Mouse (Mus musculus) neural tube, embryonic 11.5 days (tissue): ENCODE data around the gene Arl14ep. TPM values are rescaled to one million over a fixed set of nuclear protein-coding genes. Genes with fewer than 3 reads are reported as not detected.

Experiments
- ATAC-seq: fragments of 200-750 bp; cut with Nextera tagmentation; 2 replicates; pipeline ENCODE4 v1.8.0; 2017; ENCODE audit warnings: moderate number of reproducible peaks, mild to moderate bottlenecking, moderate TSS enrichment, moderate library complexity; ENCODE audit not compliant: insufficient read depth, low FRiP score, low TSS enrichment
- DNase-seq: peaks from one replicate; pipeline ENCODE4 v3.0.0-alpha.2; 2015; ENCODE audit warnings: low spot score
- H3K27ac ChIP-seq: fragments of 300-500 bp; sonication (generic); 2 replicates; pipeline ENCODE4 v1.5.1; 2014; ENCODE audit warnings: low read depth, mild to moderate bottlenecking, low read length
- H3K27me3 ChIP-seq: fragments of 300-500 bp; sonication (generic); 2 replicates; pipeline ENCODE4 v1.6.1; 2014; ENCODE audit warnings: mild to moderate bottlenecking, low read length, mixed read lengths; ENCODE audit not compliant: control insufficient read depth, insufficient read depth
- H3K36me3 ChIP-seq: fragments of 300-500 bp; sonication (generic); 2 replicates; pipeline ENCODE4 v1.6.1; 2014; ENCODE audit warnings: mild to moderate bottlenecking, low read length, moderate library complexity, mixed read lengths; ENCODE audit not compliant: control insufficient read depth, insufficient read depth
- H3K4me1 ChIP-seq: fragments of 300-500 bp; sonication (generic); 2 replicates; pipeline ENCODE4 v1.6.1; 2014; ENCODE audit warnings: low read length, mixed read lengths; ENCODE audit not compliant: control insufficient read depth, insufficient read depth
- H3K4me2 ChIP-seq: fragments of 300-500 bp; sonication (generic); 2 replicates; pipeline ENCODE4 v1.6.1; 2014; ENCODE audit warnings: low read depth, mild to moderate bottlenecking, moderate library complexity
- H3K4me3 ChIP-seq: fragments of 300-500 bp; sonication (generic); 2 replicates; pipeline ENCODE4 v1.5.1; 2014; ENCODE audit warnings: low read depth, low read length
- H3K9ac ChIP-seq: fragments of 300-500 bp; sonication (generic); 2 replicates; pipeline ENCODE4 v1.6.1; 2014; ENCODE audit warnings: mild to moderate bottlenecking, low read length
- H3K9me3 ChIP-seq: fragments of 300-500 bp; sonication (generic); 2 replicates; pipeline ENCODE4 v1.6.1; 2016; ENCODE audit warnings: low read length; ENCODE audit not compliant: control insufficient read depth
- WGBS: fragments of 180-500 bp; shearing (Covaris S2); extraction: QIAGEN DNeasy Blood & Tissue Kit; methylation state at CpG from one replicate; pipeline ENCODE4 v1.1.7; 2014; 5-methylcytosine and 5-hydroxymethylcytosine counted together
- polyA plus RNA-seq: library from polyadenylated mRNA; unstranded; fragments of >200 nt; fragmentation: Nextera tagmentation; extraction: Ambion mirVana; gene quantifications from 2 replicates; pipeline ENCODE4 v1.2.1, GENCODE M21; 2014

The Arl14ep gene
- polyA plus RNA-seq, 1 experiment from 2014 or later: 53.8 TPM

- Histone ChIP-seq H3K4me1 (no peaks in the 10 kb centered on the region), H3K27ac (no peak overlapping the region), H3K4me3 (no peak overlapping the region), H3K9me3 (no peaks in the 10 kb centered on the region), H3K4me2 (no peak overlapping the region), H3K27me3 (no peaks in the 10 kb centered on the region), H3K9ac (no peak overlapping the region), H3K36me3 (no peaks in the 10 kb centered on the region)
- DNase-seq: no peak
- ATAC-seq: no peak
- WGBS: 98% methylated on average over 2 of the region's 2 CpGs
Observed at GRCm38 (mm10) chr2:106984945-106985344, 10.7 kb upstream of the Arl14ep start.

GRCm38 (mm10) chr2:106982503-106982902, 8.3 kb upstream of the Arl14ep start:
- H3K27me3 ChIP-seq: no peaks in the 10 kb centered on the region
- no peak overlapping the region for H3K4me2 ChIP-seq
- DNase-seq: no peak
- H3K36me3 ChIP-seq: no peaks in the 10 kb centered on the region
- no peak overlapping the region for H3K27ac ChIP-seq
- ATAC-seq: no peak
- H3K4me1 ChIP-seq: no peaks in the 10 kb centered on the region
- 65% methylated on average over 6 of the region's 6 CpGs for WGBS
- no peaks in the 10 kb centered on the region for H3K9me3 ChIP-seq
- H3K9ac ChIP-seq: no peak overlapping the region
- H3K4me3 ChIP-seq: no peak overlapping the region

- H3K27ac ChIP-seq: no peak overlapping the region
- no peaks in the 10 kb centered on the region for H3K9me3 ChIP-seq
- ATAC-seq: no peak
- DNase-seq: no peak
- WGBS: 87% methylated on average over 3 of the region's 3 CpGs
- H3K4me2 ChIP-seq: no peak overlapping the region
- no peaks in the 10 kb centered on the region for H3K27me3 ChIP-seq
- H3K4me3 ChIP-seq: no peak overlapping the region
- no peaks in the 10 kb centered on the region for H3K36me3 ChIP-seq
- peaks cover 4% of the 10 kb centered on the region; the same call in 1 of the 2 replicates for H3K4me1 ChIP-seq
- no peak overlapping the region for H3K9ac ChIP-seq
Observed at GRCm38 (mm10) chr2:106976472-106976871, 2.2 kb upstream of the Arl14ep start.

GRCm38 (mm10) chr2:106973332-106973958, 779 bp downstream of the Arl14ep start:
- Histone ChIP-seq H3K4me3 (peak overlapping the region; percentile 85), H3K4me1 (peaks cover 4% of the 10 kb centered on the region; the same call in 1 of the 2 replicates), H3K27me3 (no peaks in the 10 kb centered on the region), H3K9me3 (no peaks in the 10 kb centered on the region), H3K27ac (no peak overlapping the region), H3K36me3 (no peaks in the 10 kb centered on the region), H3K9ac (peak overlapping the region; percentile 96), H3K4me2 (peak overlapping the region; percentile 58)
- DNase-seq (no peak), ATAC-seq (0 out of 2 replicates have a peak, but pooled peaks have one; percentile 8)
- WGBS: 67% methylated on average over 17 of the region's 17 CpGs

- peaks cover 2% of the 10 kb centered on the region; the same call in 1 of the 2 replicates for H3K36me3 ChIP-seq
- no peak overlapping the region for H3K27ac ChIP-seq
- peaks cover 4% of the 10 kb centered on the region; the same call in 1 of the 2 replicates for H3K4me1 ChIP-seq
- DNase-seq (no peak), ATAC-seq (no peak)
- WGBS: 96% methylated on average over 6 of the region's 6 CpGs
- H3K4me3 ChIP-seq: no peak overlapping the region
- no peaks in the 10 kb centered on the region for H3K27me3 ChIP-seq
- H3K9me3 ChIP-seq: no peaks in the 10 kb centered on the region
- no peak overlapping the region for H3K4me2 ChIP-seq
- no peak overlapping the region for H3K9ac ChIP-seq
Observed at GRCm38 (mm10) chr2:106972851-106973250, 1.4 kb downstream of the Arl14ep start.

GRCm38 (mm10) chr2:106970971-106971370, 3.3 kb downstream of the Arl14ep start:
- H3K4me3 ChIP-seq: no peak overlapping the region
- DNase-seq: no peak
- H3K4me1 ChIP-seq: peaks cover 4% of the 10 kb centered on the region; the same call in 1 of the 2 replicates
- no peaks in the 10 kb centered on the region for H3K27me3 ChIP-seq
- H3K36me3 ChIP-seq: peaks cover 2% of the 10 kb centered on the region; the same call in 1 of the 2 replicates
- H3K9me3 ChIP-seq: no peaks in the 10 kb centered on the region
- ATAC-seq: no peak
- H3K27ac ChIP-seq: no peak overlapping the region
- 94% methylated on average over 12 of the region's 12 CpGs for WGBS
- no peak overlapping the region for H3K4me2 ChIP-seq
- no peak overlapping the region for H3K9ac ChIP-seq

- Histone ChIP-seq H3K4me1 (peaks cover under 1% of the 10 kb centered on the region; the same call in 1 of the 2 replicates), H3K4me3 (no peak overlapping the region), H3K9ac (no peak overlapping the region), H3K27ac (no peak overlapping the region), H3K4me2 (no peak overlapping the region), H3K9me3 (no peaks in the 10 kb centered on the region), H3K36me3 (peaks cover 5% of the 10 kb centered on the region; the same call in 1 of the 2 replicates), H3K27me3 (no peaks in the 10 kb centered on the region)
- DNase-seq (no peak), ATAC-seq (no peak)
- WGBS: 92% methylated on average over 6 of the region's 6 CpGs
Observed at GRCm38 (mm10) chr2:106968320-106968719, 5.9 kb downstream of the Arl14ep start.

- H3K4me3 ChIP-seq: no peak overlapping the region
- 92% methylated on average over 3 of the region's 3 CpGs for WGBS
- H3K27ac ChIP-seq: no peak overlapping the region
- no peaks in the 10 kb centered on the region for H3K4me1 ChIP-seq
- H3K4me2 ChIP-seq: no peak overlapping the region
- H3K9me3 ChIP-seq: no peaks in the 10 kb centered on the region
- no peak overlapping the region for H3K9ac ChIP-seq
- no peak for ATAC-seq
- DNase-seq: no peak
- peaks cover 5% of the 10 kb centered on the region; the same call in 1 of the 2 replicates for H3K36me3 ChIP-seq
- H3K27me3 ChIP-seq: no peaks in the 10 kb centered on the region
Observed at GRCm38 (mm10) chr2:106963560-106963959, 10.7 kb downstream of the Arl14ep start.

- WGBS: 92% methylated on average over 3 of the region's 3 CpGs
- DNase-seq (no peak), ATAC-seq (no peak)
- Histone ChIP-seq H3K4me1 (no peaks in the 10 kb centered on the region), H3K27me3 (no peaks in the 10 kb centered on the region), H3K4me2 (no peak overlapping the region), H3K9ac (no peak overlapping the region), H3K4me3 (no peak overlapping the region), H3K36me3 (peaks cover 2% of the 10 kb centered on the region; the same call in 1 of the 2 replicates), H3K9me3 (no peaks in the 10 kb centered on the region), H3K27ac (no peak overlapping the region)
Observed at GRCm38 (mm10) chr2:106961650-106962049, 12.6 kb downstream of the Arl14ep start.
